Mouse (Mus musculus): ENCODE measurements around the gene Sfxn3. TPM values are rescaled to one million over a fixed set of nuclear protein-coding genes. Genes with fewer than 3 reads are reported as not detected.

Gene Sfxn3
- polyA plus RNA-seq, 1 experiment from 2014 or later: 6.8 TPM

DNA sequence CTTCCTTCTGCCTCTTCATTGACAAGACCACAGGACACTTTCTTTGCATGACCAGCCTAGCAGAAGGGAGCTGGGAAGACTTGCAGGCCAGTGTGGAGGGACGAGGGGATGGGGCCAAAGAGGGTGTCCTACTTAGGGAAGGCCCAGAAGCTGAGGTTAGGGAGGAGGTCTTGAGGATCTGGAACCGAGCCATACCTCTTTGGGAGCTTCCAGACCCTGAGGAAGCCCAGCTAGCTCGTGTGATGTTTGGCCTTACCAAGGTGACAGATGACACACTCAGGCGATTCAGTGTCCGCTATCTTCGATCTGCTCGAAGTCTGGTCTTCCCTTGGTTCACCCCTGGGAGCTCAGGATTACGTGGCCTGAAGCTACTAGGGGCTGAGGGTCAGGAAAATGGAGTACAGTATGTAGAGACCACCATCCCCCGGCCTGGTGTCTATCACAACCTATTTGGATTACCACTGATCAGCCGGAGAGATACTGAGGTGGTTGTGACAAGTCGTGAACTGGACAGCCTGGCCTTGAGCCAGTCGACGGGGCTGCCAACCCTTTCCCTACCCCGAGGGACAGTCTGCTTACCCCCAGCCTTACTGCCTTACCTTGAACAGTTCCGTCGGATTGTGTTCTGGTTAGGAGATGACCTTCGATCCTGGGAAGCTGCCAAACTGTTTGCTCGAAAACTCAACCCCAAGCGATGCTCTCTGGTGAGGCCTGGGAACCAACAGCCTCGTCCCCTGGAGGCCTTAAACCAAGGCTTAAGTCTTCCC, 39.7 kb upstream of the Sfxn3 start:
- H3K27ac ChIP-seq (ENCODE audit: low read depth, low read length): 0 out of 2 replicates have a peak overlapping the region, but pooled peaks have one; percentile 55
- H3K4me1 ChIP-seq (replicated peaks; ENCODE audit: control insufficient read depth, insufficient read depth, low read length): peaks cover 20% of the 10 kb centered on the region
- H3K27me3 ChIP-seq (replicated peaks; ENCODE audit: control insufficient read depth, insufficient read depth, low read length): no peaks in the 10 kb centered on the region
- H3K9ac ChIP-seq (ENCODE audit: low read depth, low read length): peak overlapping the region; percentile 82
- peak overlapping the region; percentile 87 for H3K4me2 ChIP-seq
- ATAC-seq (replicated peaks; ENCODE audit: low FRiP score) (no peak), DNase-seq (ENCODE audit: low spot score) (no peak)
- H3K36me3 ChIP-seq (ENCODE audit: control insufficient read depth, insufficient read depth, low read length): peaks cover 46% of the 10 kb centered on the region
- H3K9me3 ChIP-seq (ENCODE audit: control insufficient read depth, low read length): no peaks in the 10 kb centered on the region
- 84% methylated on average over 20 of the region's 20 CpGs for WGBS
- peak overlapping the region; percentile 96 for H3K4me3 ChIP-seq (ENCODE audit: low read depth, low read length)

- peaks cover 30% of the 10 kb centered on the region for H3K4me1 ChIP-seq (replicated peaks; ENCODE audit: control insufficient read depth, insufficient read depth, low read length)
- H3K4me2 ChIP-seq: no peak overlapping the region
- DNase-seq (ENCODE audit: low spot score) (no peak), ATAC-seq (replicated peaks; ENCODE audit: low FRiP score) (no peak)
- H3K36me3 ChIP-seq (ENCODE audit: control insufficient read depth, insufficient read depth, low read length): peaks cover 39% of the 10 kb centered on the region
- H3K27me3 ChIP-seq (replicated peaks; ENCODE audit: control insufficient read depth, insufficient read depth, low read length): no peaks in the 10 kb centered on the region
- no peak overlapping the region for H3K9ac ChIP-seq (ENCODE audit: low read depth, low read length)
- WGBS: 83% methylated on average over 4 of the region's 4 CpGs
- no peaks in the 10 kb centered on the region for H3K9me3 ChIP-seq (ENCODE audit: control insufficient read depth, low read length)
- H3K4me3 ChIP-seq (ENCODE audit: low read depth, low read length): no peak overlapping the region
- no peak overlapping the region for H3K27ac ChIP-seq (ENCODE audit: low read depth, low read length)
These were observed 36.7 kb upstream of the Sfxn3 start for GRCm38 (mm10) chr19:45010646-45011045.

GRCm38 (mm10) chr19:45012219-45012618, 35.1 kb upstream of the Sfxn3 start:
- DNase-seq (ENCODE audit: low spot score) (no peak), ATAC-seq (replicated peaks; ENCODE audit: low FRiP score) (no peak)
- Histone ChIP-seq H3K27ac (ENCODE audit: low read depth, low read length) (no peak overlapping the region), H3K4me3 (ENCODE audit: low read depth, low read length) (no peak overlapping the region), H3K27me3 (replicated peaks; ENCODE audit: control insufficient read depth, insufficient read depth, low read length) (no peaks in the 10 kb centered on the region), H3K4me1 (replicated peaks; ENCODE audit: control insufficient read depth, insufficient read depth, low read length) (peaks cover 42% of the 10 kb centered on the region), H3K9me3 (ENCODE audit: control insufficient read depth, low read length) (no peaks in the 10 kb centered on the region), H3K9ac (ENCODE audit: low read depth, low read length) (no peak overlapping the region), H3K36me3 (ENCODE audit: control insufficient read depth, insufficient read depth, low read length) (peaks cover 39% of the 10 kb centered on the region), H3K4me2 (no peak overlapping the region; the same call in 1 of the 2 replicates)
- 86% methylated on average over 8 of the region's 8 CpGs for WGBS

DNA sequence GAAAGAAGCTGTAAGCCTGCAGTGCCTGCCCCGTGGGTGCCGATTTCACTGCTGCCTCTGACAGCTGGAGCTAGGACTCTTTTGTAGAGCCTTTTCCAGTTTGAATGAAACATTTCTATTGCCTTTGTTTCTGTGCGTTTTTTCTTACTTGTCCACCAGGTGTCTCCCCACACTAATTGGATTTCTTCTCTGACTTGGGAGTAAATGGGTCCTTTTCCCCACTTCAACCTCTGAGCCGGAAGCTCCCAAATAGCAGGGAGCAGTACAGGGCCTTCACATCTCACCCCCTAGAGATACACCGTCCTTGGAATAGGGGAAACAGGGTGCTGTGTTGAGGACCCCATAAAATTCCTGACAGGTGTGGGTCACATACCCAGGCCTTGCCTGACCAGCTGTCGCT, 34.7 kb upstream of the Sfxn3 start:
- H3K9ac ChIP-seq (ENCODE audit: low read depth, low read length): no peak overlapping the region
- 0 out of 2 replicates have a peak overlapping the region, but pooled peaks have one; percentile 21 for H3K27ac ChIP-seq (ENCODE audit: low read depth, low read length)
- no peaks in the 10 kb centered on the region for H3K9me3 ChIP-seq (ENCODE audit: control insufficient read depth, low read length)
- DNase-seq (ENCODE audit: low spot score): no peak
- peaks cover 37% of the 10 kb centered on the region for H3K36me3 ChIP-seq (ENCODE audit: control insufficient read depth, insufficient read depth, low read length)
- H3K4me1 ChIP-seq (replicated peaks; ENCODE audit: control insufficient read depth, insufficient read depth, low read length): peaks cover 38% of the 10 kb centered on the region
- no peaks in the 10 kb centered on the region for H3K27me3 ChIP-seq (replicated peaks; ENCODE audit: control insufficient read depth, insufficient read depth, low read length)
- ATAC-seq (replicated peaks; ENCODE audit: low FRiP score): no peak
- no peak overlapping the region; the same call in 1 of the 2 replicates for H3K4me2 ChIP-seq
- 52% methylated on average over 6 of the region's 6 CpGs for WGBS
- no peak overlapping the region for H3K4me3 ChIP-seq (ENCODE audit: low read depth, low read length)

DNA sequence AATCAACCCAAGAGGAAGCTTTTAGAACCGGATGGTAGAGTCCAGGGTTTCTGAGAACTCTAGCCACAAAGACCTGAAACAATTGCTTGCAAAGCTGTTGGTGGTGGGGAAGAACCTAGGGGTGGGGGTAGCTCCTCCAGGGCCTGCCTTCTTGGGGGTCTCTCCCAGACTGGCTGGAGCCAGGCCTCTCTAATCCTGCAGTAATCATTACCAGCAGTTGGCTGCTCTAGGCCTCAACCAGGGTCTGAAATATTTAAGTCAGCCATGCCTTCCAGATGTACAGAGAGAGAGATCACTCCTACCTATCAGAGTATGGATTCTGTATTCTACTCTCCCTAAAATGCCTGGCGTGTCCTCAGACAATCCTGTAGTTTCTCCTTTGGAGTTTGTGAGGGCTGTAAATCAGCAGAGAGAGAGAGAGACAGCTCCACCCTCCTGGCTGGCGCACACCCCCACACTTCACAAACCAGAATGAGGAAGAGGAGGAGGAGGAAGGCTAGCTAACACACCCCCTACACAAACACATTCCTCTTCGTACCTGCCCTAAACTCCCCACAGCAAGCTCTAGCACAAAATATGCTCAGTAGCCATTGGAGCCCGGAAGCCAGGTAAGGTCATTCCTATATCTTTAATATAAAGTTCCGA, 33.6 kb upstream of the Sfxn3 start:
- no peaks in the 10 kb centered on the region for H3K27me3 ChIP-seq (replicated peaks; ENCODE audit: control insufficient read depth, insufficient read depth, low read length)
- H3K4me2 ChIP-seq: peak overlapping the region; percentile 99
- ATAC-seq (replicated peaks; ENCODE audit: low FRiP score) (no peak), DNase-seq (ENCODE audit: low spot score) (no peak)
- peaks cover 28% of the 10 kb centered on the region for H3K36me3 ChIP-seq (ENCODE audit: control insufficient read depth, insufficient read depth, low read length)
- peaks cover 37% of the 10 kb centered on the region for H3K4me1 ChIP-seq (replicated peaks; ENCODE audit: control insufficient read depth, insufficient read depth, low read length)
- H3K4me3 ChIP-seq (ENCODE audit: low read depth, low read length): no peak overlapping the region
- H3K9me3 ChIP-seq (ENCODE audit: control insufficient read depth, low read length): no peaks in the 10 kb centered on the region
- WGBS: 43% methylated on average over 6 of the region's 6 CpGs
- peak overlapping the region; percentile 87; the same call in 1 of the 2 replicates for H3K27ac ChIP-seq (ENCODE audit: low read depth, low read length)
- H3K9ac ChIP-seq (ENCODE audit: low read depth, low read length): no peak overlapping the region; the same call in 1 of the 2 replicates

DNA sequence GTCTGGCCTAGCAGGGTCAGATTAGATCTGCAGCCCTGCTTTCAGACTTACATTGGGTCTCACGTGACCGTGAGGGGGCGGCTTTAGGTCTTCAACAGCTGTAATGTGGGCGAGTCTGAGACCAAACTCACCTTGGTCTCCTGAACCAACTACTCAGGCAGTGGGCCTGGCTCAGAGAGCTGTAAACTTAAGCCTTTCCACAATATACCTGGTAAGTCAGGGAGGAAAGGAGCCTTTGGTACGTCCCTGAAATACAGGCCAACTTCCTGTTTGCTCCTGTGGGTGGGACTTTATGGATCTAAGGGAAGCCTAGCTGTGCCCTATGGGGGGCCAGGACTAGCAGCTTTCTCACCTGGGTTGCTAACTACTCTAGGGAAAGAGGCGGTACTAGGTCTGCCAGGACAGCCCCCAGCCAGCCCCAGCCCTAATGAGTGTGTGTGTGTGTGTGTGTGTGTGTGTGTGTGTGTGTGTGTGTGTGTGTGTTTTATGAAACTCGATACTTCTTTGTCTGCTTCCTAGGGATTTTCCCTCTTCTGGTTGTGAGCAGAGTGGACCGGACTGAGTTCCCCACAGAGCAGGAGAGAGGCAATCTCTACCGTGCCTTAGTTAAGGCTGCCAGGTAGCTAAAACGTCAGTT, 32.9 kb upstream of the Sfxn3 start, which contains the start of gene Lzts2:
Gene Lzts2 (plus strand): TSS at position 80 of the 637 bp plus-strand sequence.
- H3K4me1 ChIP-seq (replicated peaks; ENCODE audit: control insufficient read depth, insufficient read depth, low read length): peaks cover 40% of the 10 kb centered on the region
- peak; percentile 13; the same call in 1 of the 2 replicates for ATAC-seq (replicated peaks; ENCODE audit: low FRiP score)
- no peak for DNase-seq (ENCODE audit: low spot score)

DNA sequence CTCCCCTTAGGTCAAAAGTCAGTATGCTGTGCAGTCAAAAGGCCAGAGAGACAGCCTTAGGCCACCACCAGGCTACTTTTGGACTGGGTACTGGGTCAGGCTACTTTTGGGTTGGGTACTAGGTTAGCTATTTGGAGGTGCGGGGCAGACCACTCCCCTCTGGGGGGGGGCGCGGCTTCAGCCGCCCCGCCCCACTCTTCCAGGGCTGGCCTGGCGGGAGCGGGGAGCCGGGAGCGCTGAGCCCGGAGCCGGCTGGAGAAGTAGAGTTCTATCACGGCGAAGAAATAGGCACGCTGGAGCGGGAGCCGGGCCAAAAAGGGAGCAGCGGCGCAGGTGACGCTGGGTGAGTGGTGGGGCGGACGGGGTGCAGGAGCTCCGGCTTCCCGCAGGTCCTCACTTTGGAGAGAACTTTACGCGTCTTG, 32.3 kb upstream of the Sfxn3 start:
- Histone ChIP-seq H3K9me3 (ENCODE audit: control insufficient read depth, low read length) (no peaks in the 10 kb centered on the region), H3K9ac (ENCODE audit: low read depth, low read length) (peak overlapping the region; percentile 83), H3K27me3 (replicated peaks; ENCODE audit: control insufficient read depth, insufficient read depth, low read length) (no peaks in the 10 kb centered on the region), H3K4me1 (replicated peaks; ENCODE audit: control insufficient read depth, insufficient read depth, low read length) (peaks cover 41% of the 10 kb centered on the region), H3K4me2 (peak overlapping the region; percentile 99), H3K36me3 (ENCODE audit: control insufficient read depth, insufficient read depth, low read length) (peaks cover 25% of the 10 kb centered on the region), H3K4me3 (ENCODE audit: low read depth, low read length) (peak overlapping the region; percentile 70), H3K27ac (ENCODE audit: low read depth, low read length) (peak overlapping the region; percentile 87)
- under 1% methylated on average over 25 of the region's 25 CpGs for WGBS
- peak; percentile 27 for ATAC-seq (replicated peaks; ENCODE audit: low FRiP score)
- peak; percentile 68 for DNase-seq (ENCODE audit: low spot score)

More for the DNA sequence above, 32.9 kb upstream of the Sfxn3 start, which contains the start of gene Lzts2:
- H3K4me2 ChIP-seq: peak within 1 kb of the TSS; percentile 99
- H3K4me3 ChIP-seq (ENCODE audit: low read depth, low read length): peak within 1 kb of the TSS; percentile 70
- peak within 1 kb of the TSS; percentile 83 for H3K9ac ChIP-seq (ENCODE audit: low read depth, low read length)
- peak within 1 kb of the TSS; percentile 87 for H3K27ac ChIP-seq (ENCODE audit: low read depth, low read length)
- no peaks in the 10 kb centered on the region for H3K9me3 ChIP-seq (ENCODE audit: control insufficient read depth, low read length)
- WGBS: 5% methylated on average over 10 of the region's 10 CpGs
- no peaks in the 10 kb centered on the region for H3K27me3 ChIP-seq (replicated peaks; ENCODE audit: control insufficient read depth, insufficient read depth, low read length)
- peaks cover 25% of the 10 kb centered on the region for H3K36me3 ChIP-seq (ENCODE audit: control insufficient read depth, insufficient read depth, low read length)

- Histone ChIP-seq H3K27me3 (replicated peaks; ENCODE audit: control insufficient read depth, insufficient read depth, low read length) (no peaks in the 10 kb centered on the region), H3K36me3 (ENCODE audit: control insufficient read depth, insufficient read depth, low read length) (peaks cover 18% of the 10 kb centered on the region), H3K9me3 (ENCODE audit: control insufficient read depth, low read length) (no peaks in the 10 kb centered on the region), H3K9ac (ENCODE audit: low read depth, low read length) (peak overlapping the region; percentile 83), H3K4me2 (peak overlapping the region; percentile 99), H3K27ac (ENCODE audit: low read depth, low read length) (peak overlapping the region; percentile 87), H3K4me1 (replicated peaks; ENCODE audit: control insufficient read depth, insufficient read depth, low read length) (peaks cover 48% of the 10 kb centered on the region), H3K4me3 (ENCODE audit: low read depth, low read length) (peak overlapping the region; percentile 70)
- under 1% methylated on average over 34 of the region's 34 CpGs for WGBS
- ATAC-seq (replicated peaks; ENCODE audit: low FRiP score) (peak; percentile 39), DNase-seq (ENCODE audit: low spot score) (peak; percentile 65)
These were observed 31.6 kb upstream of the Sfxn3 start for GRCm38 (mm10) chr19:45015518-45016281.

All from liver, embryonic 11.5 days (tissue).